Mouse (Mus musculus) hindbrain, embryonic 11.5 days (tissue): ENCODE data around the gene Gm9913. TPM values are rescaled to one million over a fixed set of nuclear protein-coding genes. Genes with fewer than 3 reads are reported as not detected.
A peak's percentile ranks its signal among the peaks of the same experiment; 100 is the strongest.

Experiments
- ATAC-seq: fragments of 200-750 bp; cut with Nextera tagmentation; 2 replicates; pipeline ENCODE4 v1.8.0; 2017; ENCODE audit warnings: mild to moderate bottlenecking, moderate TSS enrichment, moderate library complexity; ENCODE audit not compliant: low FRiP score
- DNase-seq: peaks from one replicate; pipeline ENCODE4 v3.0.0-alpha.2; 2015; ENCODE audit warnings: low spot score
- H3K27ac ChIP-seq: fragments of 300-500 bp; sonication (generic); 2 replicates; pipeline ENCODE4 v1.5.1; 2014; ENCODE audit warnings: mild to moderate bottlenecking, low read depth, low read length
- H3K27me3 ChIP-seq: fragments of 300-500 bp; sonication (generic); 2 replicates; pipeline ENCODE4 v1.6.1; 2014; ENCODE audit warnings: mild to moderate bottlenecking, low read length, moderate library complexity, mixed read lengths; ENCODE audit not compliant: control insufficient read depth, insufficient read depth
- H3K36me3 ChIP-seq: fragments of 300-500 bp; sonication (generic); 2 replicates; pipeline ENCODE4 v1.6.1; 2014; ENCODE audit warnings: mild to moderate bottlenecking, low read length, moderate library complexity, mixed read lengths; ENCODE audit not compliant: control insufficient read depth, insufficient read depth
- H3K4me1 ChIP-seq: fragments of 300-500 bp; sonication (generic); replicated peaks from 2 replicates; pipeline ENCODE4 v1.6.1; 2014; ENCODE audit warnings: low read length, mixed read lengths; ENCODE audit not compliant: control insufficient read depth, insufficient read depth
- H3K4me2 ChIP-seq: fragments of 300-500 bp; sonication (generic); replicated peaks from 2 replicates; pipeline ENCODE4 v1.6.1; 2014; ENCODE audit warnings: mild to moderate bottlenecking, low read depth, low read length
- H3K4me3 ChIP-seq: fragments of 300-500 bp; sonication (generic); 2 replicates; pipeline ENCODE4 v1.5.1; 2014; ENCODE audit warnings: low read depth, low read length
- H3K9ac ChIP-seq: fragments of 300-500 bp; sonication (generic); 2 replicates; pipeline ENCODE4 v1.6.1; 2014; ENCODE audit warnings: low read depth, low read length
- H3K9me3 ChIP-seq: fragments of 300-500 bp; sonication (generic); 2 replicates; pipeline ENCODE4 v1.6.1; 2016; ENCODE audit warnings: low read length; ENCODE audit not compliant: control insufficient read depth
- WGBS: fragments of 180-500 bp; shearing (Covaris S2); extraction: QIAGEN DNeasy Blood & Tissue Kit; methylation state at CpG from one replicate; pipeline ENCODE4 v1.1.7; 2014; 5-methylcytosine and 5-hydroxymethylcytosine counted together
- polyA plus RNA-seq: library from polyadenylated mRNA; unstranded; fragments of >200 nt; fragmentation: Nextera tagmentation; extraction: Ambion mirVana; gene quantifications from 2 replicates; pipeline ENCODE4 v1.2.1, GENCODE M21; 2014

The Gm9913 gene
- polyA plus RNA-seq, 1 experiment from 2014 or later: 0.25 TPM

- no peak within 1 kb of the TSS for H3K27ac ChIP-seq
Measured at GRCm38 (mm10) chr2:125507893-125508292, 3.0 kb downstream of the Gm9913 start, which contains the start of gene Fbn1. TSS of gene Fbn1 (minus strand) at chr2:125507993.

GRCm38 (mm10) chr2:125508381-125508780, 3.5 kb downstream of the Gm9913 start:
- no peaks in the 10 kb centered on the region for H3K36me3 ChIP-seq
- ATAC-seq: no peak
- no peak overlapping the region for H3K4me3 ChIP-seq
- H3K27me3 ChIP-seq: peaks cover 2% of the 10 kb centered on the region; the same call in 1 of the 2 replicates
- no peak overlapping the region for H3K27ac ChIP-seq
- H3K9ac ChIP-seq: no peak overlapping the region
- H3K9me3 ChIP-seq: no peaks in the 10 kb centered on the region
- no peak overlapping the region for H3K4me2 ChIP-seq
- no peak for DNase-seq
- WGBS: 92% methylated on average over 5 of the region's 5 CpGs
- H3K4me1 ChIP-seq: no peaks in the 10 kb centered on the region

More at GRCm38 (mm10) chr2:125507893-125508292, 3.0 kb downstream of the Gm9913 start, which contains the start of gene Fbn1:
- WGBS: 84% methylated on average over 4 of the region's 4 CpGs
- Histone ChIP-seq H3K9ac (peak within 1 kb of the TSS; percentile 50; the same call in 1 of the 2 replicates), H3K4me1 (no peaks in the 10 kb centered on the region), H3K36me3 (no peaks in the 10 kb centered on the region), H3K27me3 (peaks cover 2% of the 10 kb centered on the region; the same call in 1 of the 2 replicates), H3K4me2 (peak within 1 kb of the TSS; percentile 97), H3K4me3 (peak within 1 kb of the TSS; percentile 50), H3K9me3 (no peaks in the 10 kb centered on the region)
- DNase-seq: no peak
- no peak for ATAC-seq

GRCm38 (mm10) chr2:125510752-125511151, 5.9 kb downstream of the Gm9913 start:
- DNase-seq: no peak
- no peak overlapping the region for H3K4me3 ChIP-seq
- H3K9me3 ChIP-seq: no peaks in the 10 kb centered on the region
- no peak overlapping the region for H3K9ac ChIP-seq
- no peaks in the 10 kb centered on the region for H3K4me1 ChIP-seq
- H3K4me2 ChIP-seq: no peak overlapping the region
- 75% methylated on average over 2 of the region's 2 CpGs for WGBS
- H3K36me3 ChIP-seq: no peaks in the 10 kb centered on the region
- H3K27me3 ChIP-seq: peaks cover 2% of the 10 kb centered on the region; the same call in 1 of the 2 replicates
- no peak overlapping the region for H3K27ac ChIP-seq
- ATAC-seq: no peak

GRCm38 (mm10) chr2:125511898-125512297, 7.0 kb downstream of the Gm9913 start:
- Histone ChIP-seq H3K27ac (no peak overlapping the region), H3K9me3 (no peaks in the 10 kb centered on the region), H3K27me3 (no peaks in the 10 kb centered on the region; the same call in 1 of the 2 replicates), H3K9ac (no peak overlapping the region), H3K4me2 (no peak overlapping the region), H3K4me3 (no peak overlapping the region), H3K36me3 (no peaks in the 10 kb centered on the region), H3K4me1 (no peaks in the 10 kb centered on the region)
- WGBS: 77% methylated on average over 4 of the region's 4 CpGs
- no peak for ATAC-seq
- no peak for DNase-seq

- Histone ChIP-seq H3K27me3 (no peaks in the 10 kb centered on the region; the same call in 1 of the 2 replicates), H3K4me2 (no peak overlapping the region), H3K4me1 (no peaks in the 10 kb centered on the region), H3K9ac (no peak overlapping the region), H3K9me3 (no peaks in the 10 kb centered on the region), H3K36me3 (no peaks in the 10 kb centered on the region), H3K27ac (no peak overlapping the region), H3K4me3 (no peak overlapping the region)
- WGBS: 82% methylated on average over 4 of the region's 4 CpGs
- ATAC-seq: no peak
- DNase-seq: no peak
Measured at GRCm38 (mm10) chr2:125512544-125512943, 7.7 kb downstream of the Gm9913 start.

GRCm38 (mm10) chr2:125514391-125514790, 9.5 kb downstream of the Gm9913 start:
- Histone ChIP-seq H3K27me3 (no peaks in the 10 kb centered on the region), H3K36me3 (no peaks in the 10 kb centered on the region), H3K4me2 (no peak overlapping the region), H3K27ac (no peak overlapping the region), H3K9ac (no peak overlapping the region), H3K4me3 (no peak overlapping the region), H3K4me1 (no peaks in the 10 kb centered on the region), H3K9me3 (no peaks in the 10 kb centered on the region)
- DNase-seq (no peak), ATAC-seq (no peak)
- 62% methylated on average over 3 of the region's 3 CpGs for WGBS

GRCm38 (mm10) chr2:125515291-125516057, 10.6 kb downstream of the Gm9913 start:
- Histone ChIP-seq H3K4me2 (no peak overlapping the region), H3K4me3 (no peak overlapping the region), H3K4me1 (no peaks in the 10 kb centered on the region), H3K9ac (no peak overlapping the region), H3K36me3 (no peaks in the 10 kb centered on the region), H3K9me3 (no peaks in the 10 kb centered on the region), H3K27me3 (no peaks in the 10 kb centered on the region), H3K27ac (no peak overlapping the region)
- 77% methylated on average over 12 of the region's 12 CpGs for WGBS
- DNase-seq (no peak), ATAC-seq (no peak)

GRCm38 (mm10) chr2:125516594-125516993, 11.7 kb downstream of the Gm9913 start:
- H3K9me3 ChIP-seq: no peaks in the 10 kb centered on the region
- H3K36me3 ChIP-seq: no peaks in the 10 kb centered on the region
- no peaks in the 10 kb centered on the region for H3K4me1 ChIP-seq
- H3K4me2 ChIP-seq: no peak overlapping the region
- H3K27ac ChIP-seq: peak overlapping the region; percentile 24; the same call in 1 of the 2 replicates
- 39% methylated on average over 4 of the region's 4 CpGs for WGBS
- H3K9ac ChIP-seq: no peak overlapping the region
- DNase-seq (peak; percentile 58), ATAC-seq (no peak)
- no peaks in the 10 kb centered on the region for H3K27me3 ChIP-seq
- H3K4me3 ChIP-seq: no peak overlapping the region

GRCm38 (mm10) chr2:125525484-125525883, 20.6 kb downstream of the Gm9913 start:
- ATAC-seq (no peak), DNase-seq (no peak)
- Histone ChIP-seq H3K9me3 (no peaks in the 10 kb centered on the region), H3K27ac (no peak overlapping the region), H3K4me3 (no peak overlapping the region), H3K27me3 (no peaks in the 10 kb centered on the region), H3K4me2 (no peak overlapping the region), H3K9ac (no peak overlapping the region), H3K4me1 (no peaks in the 10 kb centered on the region), H3K36me3 (no peaks in the 10 kb centered on the region)
- WGBS: 87% methylated on average over 2 of the region's 2 CpGs
